Mouse (Mus musculus) neutrophil, adult 83 days (primary cell): ENCODE measurements around the gene A030014E15Rik. TPM values are rescaled to one million over a fixed set of nuclear protein-coding genes. Genes with fewer than 3 reads are reported as not detected.

ENCODE experiments used
- total RNA-seq, 2 experiments: library from RNA; stranded (reverse); gene quantifications; one replicate each; pipeline ENCODE4 v1.2.4; 2023

A030014E15Rik gene
- total RNA-seq: not detected

GRCm38 (mm10) chr1:82924650-82925049 is at the start of gene A030014E15Rik:
TSS of gene A030014E15Rik (plus strand) at chr1:82924917.

GRCm38 (mm10) chr1:82913025-82913424 is 11.7 kb upstream of the A030014E15Rik start, which contains the start of gene A030005L19Rik:
TSS of gene A030005L19Rik (plus strand) at chr1:82913325.

GRCm38 (mm10) chr1:82931326-82931725 is 6.6 kb downstream of the A030014E15Rik start, which contains the start of gene Gm6217:
TSS of gene Gm6217 (minus strand) at chr1:82931399.

GRCm38 (mm10) chr1:82943295-82943694 is 18.6 kb downstream of the A030014E15Rik start, which contains the start of gene A030003K21Rik:
TSS of gene A030003K21Rik (minus strand) at chr1:82943388.

GRCm38 (mm10) chr1:82955913-82956312 is 31.2 kb downstream of the A030014E15Rik start, which contains the start of gene Gm7544:
TSS of gene Gm7544 (minus strand) at chr1:82956013.

GRCm38 (mm10) chr1:82959870-82960385 is 35.2 kb downstream of the A030014E15Rik start, which contains the start of gene Gm47955:
TSS of gene Gm47955 (plus strand) at chr1:82960286.

Other genes with a start within 250 kb of the A030014E15Rik start
- 100 to 1,000 TPM; 101 to 108 TPM for gene Mff, start 200.0 kb upstream of the A030014E15Rik start, total RNA-seq
- not detected for gene Tm4sf20, start 156.5 kb upstream of the A030014E15Rik start, total RNA-seq
- not detected for gene Gm47791, start 153.7 kb upstream of the A030014E15Rik start, total RNA-seq
- 10 to 100 TPM; 48.0 to 50.7 TPM for gene Agfg1, start 85.4 kb upstream of the A030014E15Rik start, total RNA-seq
- not detected for gene A030005L19Rik, start 11.6 kb upstream of the A030014E15Rik start, total RNA-seq
- not detected for gene Gm6217, start 6.5 kb downstream of the A030014E15Rik start, total RNA-seq
- not detected for gene A030003K21Rik, start 18.5 kb downstream of the A030014E15Rik start, total RNA-seq
- gene Gm7544, start 31.1 kb downstream of the A030014E15Rik start, total RNA-seq: not detected
- gene Gm47955, start 35.4 kb downstream of the A030014E15Rik start, total RNA-seq: not detected
- not detected for gene Gm47959, start 75.6 kb downstream of the A030014E15Rik start, total RNA-seq
- not detected for gene Slc19a3, start 113.5 kb downstream of the A030014E15Rik start, total RNA-seq
- gene Krtap28-10, start 117.6 kb downstream of the A030014E15Rik start, total RNA-seq: not detected
- gene Gm47969, start 120.0 kb downstream of the A030014E15Rik start, total RNA-seq: not detected
- not detected for gene A030005K14Rik, start 134.5 kb downstream of the A030014E15Rik start, total RNA-seq
- gene Krtap28-13, start 136.0 kb downstream of the A030014E15Rik start, total RNA-seq: not detected
- gene Ccl20, start 191.8 kb downstream of the A030014E15Rik start, total RNA-seq: not detected
- not detected for gene Daw1, start 234.8 kb downstream of the A030014E15Rik start, total RNA-seq